Mouse (Mus musculus) thymus, postnatal 25 days (tissue): ENCODE data around the gene Fbln7.

ENCODE experiments used
- DNase-seq: peaks from one replicate; pipeline ENCODE4 v3.0.0; 2022

Gene Fbln7

GRCm38 (mm10) chr2:128875526-128875925 is 12.7 kb downstream of the Fbln7 start:
- no peak for DNase-seq

DNA sequence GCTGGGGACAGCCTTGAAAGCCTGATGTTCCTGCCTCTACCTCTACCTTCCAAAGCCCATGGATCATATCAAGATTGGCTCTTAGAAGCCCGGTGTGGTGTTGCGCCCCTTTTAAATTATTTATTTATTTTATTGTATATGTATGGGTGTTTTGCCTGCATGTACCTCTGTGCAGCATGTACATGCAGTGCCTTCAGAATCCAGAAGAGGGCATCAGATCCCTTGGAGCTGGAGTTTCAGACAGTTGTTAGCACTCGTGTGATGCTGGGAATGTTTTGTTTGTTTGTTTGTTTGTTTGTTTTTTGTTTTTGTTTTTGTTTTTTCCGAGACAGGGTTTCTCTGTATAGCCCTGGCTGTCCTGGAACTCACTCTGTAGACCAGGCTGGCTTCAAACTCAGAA is 18.5 kb downstream of the Fbln7 start:
- DNase-seq, result peak; percentile 40

- DNase-seq, result no peak
These were observed 22.5 kb downstream of the Fbln7 start for GRCm38 (mm10) chr2:128885225-128885811.

- no peak for DNase-seq
These were observed 25.2 kb downstream of the Fbln7 start for GRCm38 (mm10) chr2:128887866-128888550.

- no peak for DNase-seq
These were observed 28.0 kb downstream of the Fbln7 start for GRCm38 (mm10) chr2:128890661-128891335.

GRCm38 (mm10) chr2:128892180-128892721 is 29.5 kb downstream of the Fbln7 start:
- DNase-seq, result peak; percentile 15

- no peak for DNase-seq
These were observed 40.1 kb downstream of the Fbln7 start for GRCm38 (mm10) chr2:128902843-128903242.

DNA sequence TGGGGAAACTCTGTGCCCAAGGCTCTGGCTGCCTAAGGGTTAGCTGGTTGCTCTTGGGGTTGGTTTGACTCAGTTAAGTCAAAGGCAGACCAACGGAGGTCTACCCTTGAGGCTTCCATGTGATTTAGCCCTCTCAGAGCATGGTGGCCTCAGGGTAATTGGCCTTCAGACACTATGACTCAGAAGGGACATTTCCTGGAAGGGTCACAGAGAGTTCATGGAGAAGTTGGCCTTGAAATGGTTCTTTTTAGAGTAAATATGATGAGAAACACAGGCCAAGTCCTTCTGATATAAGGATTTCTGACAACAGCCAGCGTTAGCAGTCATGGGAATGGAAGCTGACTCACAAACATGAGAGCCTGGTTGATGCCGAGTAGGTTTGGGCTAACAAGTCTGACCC is 40.9 kb downstream of the Fbln7 start:
- no peak for DNase-seq

DNA sequence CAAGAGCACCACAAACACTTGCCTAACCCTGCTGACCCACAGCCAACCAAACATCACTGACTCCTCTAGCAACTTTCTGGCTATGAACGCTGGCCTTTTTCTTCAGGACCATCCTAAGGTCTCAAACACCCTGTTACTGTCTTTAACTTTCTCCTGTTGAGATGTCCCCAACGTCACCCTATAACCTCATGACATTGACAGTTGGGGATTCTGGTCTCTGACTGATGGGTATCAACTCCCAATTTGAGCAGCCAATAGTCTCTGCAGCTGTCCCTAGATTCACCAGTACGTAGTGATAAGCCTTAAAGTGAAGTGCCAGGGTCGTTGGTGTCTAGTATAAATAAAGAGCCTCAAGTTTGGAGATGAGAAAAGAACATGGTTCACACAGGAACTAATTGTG is 52.2 kb downstream of the Fbln7 start:
- no peak for DNase-seq

DNA sequence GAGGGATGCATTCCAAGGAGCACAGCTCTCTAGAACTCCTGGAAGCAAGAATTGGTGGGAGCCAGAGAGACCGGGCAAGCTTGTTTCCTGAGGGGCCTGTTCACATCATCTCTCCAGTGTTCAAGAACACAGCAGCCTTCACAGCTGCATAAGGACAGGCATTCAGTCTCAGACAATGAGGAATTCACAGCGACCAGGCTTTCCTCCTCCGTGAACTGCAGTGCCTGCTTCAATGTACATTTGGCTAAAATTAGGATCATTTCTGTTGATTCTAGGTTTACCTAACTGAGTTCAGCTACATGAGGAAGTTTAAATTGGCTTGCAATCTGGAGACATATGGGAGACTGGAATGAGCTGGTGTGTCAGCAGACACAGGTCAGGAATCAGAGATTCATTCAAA is 53.7 kb downstream of the Fbln7 start:
- no peak for DNase-seq

GRCm38 (mm10) chr2:128924799-128925198 is 62.0 kb downstream of the Fbln7 start:
- DNase-seq, result no peak

- DNase-seq, result peak; percentile 38
These were observed 65.7 kb downstream of the Fbln7 start for GRCm38 (mm10) chr2:128928446-128928845.

- no peak for DNase-seq
These were observed 67.9 kb downstream of the Fbln7 start for GRCm38 (mm10) chr2:128930704-128931103.

DNA sequence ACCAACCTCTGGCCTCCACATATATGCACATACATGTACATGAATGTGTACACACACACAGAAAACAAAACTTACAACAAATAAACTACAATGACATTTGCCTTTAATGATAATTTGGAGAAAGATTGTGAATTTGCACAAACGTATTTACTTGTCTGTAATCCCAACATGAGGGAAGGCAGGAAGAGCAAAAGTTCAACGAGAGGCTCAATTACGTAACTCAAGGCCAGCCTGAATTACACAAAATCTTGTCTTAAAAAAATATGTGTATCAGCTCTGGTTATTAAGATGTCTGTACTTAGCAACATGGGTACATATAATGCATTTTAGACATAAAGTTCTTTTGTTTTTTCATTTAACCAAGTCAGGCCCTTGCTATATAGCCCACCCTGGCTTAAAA is 73.5 kb downstream of the Fbln7 start:
- DNase-seq, result no peak

DNA sequence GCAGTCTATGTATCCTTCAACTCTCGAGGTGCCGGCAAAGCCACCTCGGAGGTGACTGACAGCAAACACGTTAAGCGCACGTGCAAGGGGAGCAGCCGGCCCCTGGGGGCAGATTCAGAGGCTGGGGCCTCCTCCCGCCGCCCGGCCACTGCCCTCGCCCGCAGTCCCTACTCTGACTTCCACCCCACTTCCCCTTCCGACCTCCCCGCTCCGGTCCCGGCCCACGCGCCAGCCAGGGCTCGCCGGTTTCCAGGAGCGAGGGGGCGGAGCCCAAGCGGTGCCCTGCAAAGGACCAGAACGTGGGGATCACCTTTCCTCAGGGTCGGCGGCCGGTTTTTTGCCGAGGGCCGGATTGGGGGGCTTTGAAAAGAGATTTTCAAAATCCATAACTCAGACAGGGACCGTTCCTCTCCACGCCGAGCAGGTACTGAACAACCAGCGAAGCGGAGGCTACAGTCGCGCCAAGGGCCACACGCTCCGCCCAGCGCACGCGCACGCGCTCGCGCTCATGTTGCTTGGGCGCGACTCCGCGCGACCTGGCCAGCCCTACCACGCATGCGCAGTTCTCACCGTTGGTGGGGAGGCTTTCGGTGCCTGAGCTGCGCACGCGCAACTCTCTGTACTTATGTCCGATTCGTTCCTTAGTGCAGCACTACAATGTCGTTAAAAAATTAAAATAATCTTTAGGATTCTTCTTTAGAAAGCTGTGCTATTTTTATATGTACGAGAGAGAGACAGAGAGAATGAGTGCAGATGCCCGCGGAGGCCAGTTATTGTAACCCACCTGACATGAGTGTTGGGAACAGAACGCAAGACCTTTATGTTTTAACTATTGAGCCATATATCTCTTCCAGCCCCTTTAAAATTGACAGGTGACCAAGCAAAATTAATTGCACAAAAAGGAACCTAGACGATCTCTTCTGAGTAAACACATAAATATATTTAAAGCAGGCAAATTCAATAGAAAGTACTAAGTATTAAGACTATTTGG is 81.1 kb downstream of the Fbln7 start, which contains the start of gene Zc3h8:
Gene Zc3h8 (minus strand): TSS at position 540 of the 991 bp plus-strand sequence.
- DNase-seq, result peak; percentile 98
